Mouse (Mus musculus): ENCODE measurements at regions not wholly inside any gene's neighbourhood (a gene's known extent, or its start where the extent isn't known, plus 50 kb on each side); places are given as distances from the start of the nearest gene placed in this dataset.
"Not testable (repeated sequence)": the region's sequence is repeated elsewhere in the genome, so short reads cannot be mapped to it uniquely, and the experiment has no call there.

- DNase-seq (ENCODE audit: low read depth, low spot score), result no peak
Observed at GRCm38 (mm10) chr9:5709480-5709879, 364.2 kb downstream of the Casp12 start.

DNA sequence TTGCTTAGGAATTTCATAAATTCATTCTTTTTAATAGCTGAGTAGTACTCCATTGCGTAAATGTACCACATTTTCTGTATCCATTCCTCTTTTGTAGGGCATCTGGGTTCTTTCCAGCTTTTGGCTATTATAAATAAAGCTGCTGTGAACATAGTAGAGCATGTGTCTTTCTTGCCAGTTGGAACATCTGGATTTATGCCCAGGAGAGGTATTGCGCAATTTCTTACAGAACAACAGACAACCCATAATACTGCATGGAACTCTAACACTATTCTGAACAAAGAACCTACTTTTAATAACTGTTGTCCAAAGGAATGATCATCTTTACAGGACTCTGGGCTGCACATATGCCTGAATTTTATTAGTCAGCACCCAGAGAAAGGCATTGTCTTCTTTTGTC lies 373.4 kb downstream of the Casp12 start:
- not testable (repeated sequence) for DNase-seq (ENCODE audit: low read depth, low spot score)

- no peak for DNase-seq (ENCODE audit: low read depth, low spot score)
Observed at GRCm38 (mm10) chr9:5728843-5729242, 383.6 kb downstream of the Casp12 start.

GRCm38 (mm10) chr9:5752686-5753301 lies 407.6 kb downstream of the Casp12 start:
- DNase-seq (ENCODE audit: low read depth, low spot score), result no peak

GRCm38 (mm10) chr9:5753785-5754184 lies 408.6 kb downstream of the Casp12 start:
- DNase-seq (ENCODE audit: low read depth, low spot score), result no peak

DNA sequence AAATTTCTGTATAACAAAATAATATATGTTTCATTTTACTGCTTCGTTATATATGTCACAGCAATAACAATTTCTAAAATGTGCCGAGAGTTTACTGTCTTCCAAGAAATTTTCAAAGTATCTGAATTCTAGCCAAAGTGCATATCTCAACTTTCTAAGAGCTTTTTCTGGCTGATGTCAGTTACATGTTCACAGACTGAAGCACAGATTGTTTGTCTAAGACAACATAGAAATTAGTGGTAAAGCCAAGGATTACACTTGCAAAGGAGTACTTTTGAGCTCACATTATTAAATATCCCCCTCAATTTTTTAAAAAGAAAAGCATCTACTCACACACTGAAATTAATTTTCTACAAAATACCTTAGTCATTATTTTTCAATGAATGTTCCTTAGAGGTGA lies 407.2 kb upstream of the Pdgfd start:
- DNase-seq (ENCODE audit: low read depth, low spot score), result no peak

GRCm38 (mm10) chr9:5769927-5770326 lies 398.5 kb upstream of the Pdgfd start:
- peak; percentile 23 for DNase-seq (ENCODE audit: low read depth, low spot score)

GRCm38 (mm10) chr9:5771158-5771557 lies 397.2 kb upstream of the Pdgfd start:
- DNase-seq (ENCODE audit: low read depth, low spot score), result no peak
